Mouse (Mus musculus): Measurements from ENCODE around the gene Purb.

DNA sequence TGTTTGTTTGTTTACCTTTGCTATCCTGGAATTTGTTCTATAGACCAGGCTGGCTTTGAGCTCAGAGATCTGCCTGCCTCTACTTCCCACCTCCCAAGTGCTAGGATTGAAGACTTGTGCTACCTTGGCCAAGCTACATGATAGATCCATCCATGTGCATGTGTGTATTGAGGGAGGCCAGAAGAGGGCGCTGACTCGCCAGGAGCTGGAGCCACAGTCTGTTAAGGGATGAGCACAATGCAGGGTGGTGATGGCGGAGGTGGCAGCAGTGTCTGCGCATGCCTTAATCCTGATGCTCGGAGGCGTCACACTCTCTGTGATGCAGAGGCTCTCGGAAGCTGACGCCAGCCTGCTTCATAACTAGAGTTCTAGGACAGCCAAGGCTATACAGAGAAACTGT is 39.3 kb downstream of the Purb start:
- TF ChIP-seq HCFC1 (IDR thresholded peaks at IDR 0.05; ENCODE audit: low read depth, low read length) (no peak), MAX (IDR thresholded peaks at IDR 0.05; ENCODE audit: low read length) (peak; percentile 67), CHD2 (IDR thresholded peaks at IDR 0.05; ENCODE audit: low read length) (no peak), UBTF (IDR thresholded peaks at IDR 0.05; ENCODE audit: low read depth, low read length) (no peak), POLR2A (IDR thresholded peaks at IDR 0.05; ENCODE audit: low read depth, low read length) (no peak), JUND (conservative IDR thresholded peaks at IDR 0.05; ENCODE audit: low read depth, low read length) (no peak)
